Comparison of ENCODE assay signal across 18 mouse cellular contexts in genomic region chr11:17629541-17630171, GRCm38 (mm10).
A peak's percentile ranks its signal among the peaks of the same experiment; 100 is the strongest.
DNase-seq lines count a peak whose midpoint lies in the region; ATAC-seq lines count a peak whose summit lies in the region.
"Had no signal": no experiment of that assay in that cellular context is flagged by ENCODE, and none has a peak within 500 bp of the region (broad histone marks: within the 10 kb centered on the region; RNA-seq: fewer than 3 reads in every experiment).

No protein-coding gene starts in this region.

- H3K27me3 ChIP-seq in heart, embryonic 12.5 days (replicated peaks): no peaks in the 10 kb centered on the region
- H3K27me3 ChIP-seq in kidney, embryonic 15.5 days: no peaks in the 10 kb centered on the region
- H3K27me3 ChIP-seq: embryonic facial prominence, embryonic 12.5 days; neural tube, embryonic 12.5 days had no signal

- 72% methylated on average over 2 of the region's 2 CpGs for WGBS in heart, embryonic 12.5 days
- WGBS in kidney, embryonic 15.5 days: 58% methylated on average over 2 of the region's 2 CpGs

- H3K9me3 ChIP-seq in heart, embryonic 12.5 days (replicated peaks): no peaks in the 10 kb centered on the region
- no peaks in the 10 kb centered on the region for H3K9me3 ChIP-seq in kidney, embryonic 15.5 days (replicated peaks)
- H3K9me3 ChIP-seq: embryonic facial prominence, embryonic 12.5 days; G1E; neural tube, embryonic 12.5 days had no signal

- no peak overlapping the region for H3K4me3 ChIP-seq in heart, embryonic 12.5 days
- H3K4me3 ChIP-seq in kidney, embryonic 15.5 days (replicated peaks): no peak overlapping the region
- H3K4me3 ChIP-seq: embryonic facial prominence, embryonic 12.5 days; neural tube, embryonic 12.5 days had no signal

- peak; percentile 7 for DNase-seq in heart, postnatal 4 days
- peak; percentile 33 for DNase-seq in embryo, embryonic 10 days (ENCODE audit: low spot score)
- DNase-seq in mesoderm, embryonic 11.5 days (ENCODE audit: low read depth, low spot score): peak; percentile 80
- no peak for DNase-seq in cerebellum, adult 9-10 months
- no peak for DNase-seq in layer of hippocampus, adult 8-10 months (ENCODE audit: low spot score in 2 of 2)
- no peak for DNase-seq in spleen, postnatal 36 days (ENCODE audit: low spot score in 2 of 2)
- DNase-seq: adrenal gland, postnatal 25 days; cerebellum, adult 11 months; lung, postnatal 10 days; thymus, postnatal 4 days had no signal

- no peak overlapping the region for H3K9ac ChIP-seq in heart, embryonic 12.5 days
- no peak overlapping the region for H3K9ac ChIP-seq in kidney, embryonic 15.5 days
- H3K9ac ChIP-seq: embryonic facial prominence, embryonic 12.5 days; neural tube, embryonic 12.5 days had no signal

- no peak for ATAC-seq in heart, embryonic 12.5 days (ENCODE audit: insufficient number of reproducible peaks, low FRiP score)
- ATAC-seq in kidney, embryonic 15.5 days (replicated peaks; ENCODE audit: low FRiP score): peak; percentile 89
- ATAC-seq: forebrain, embryonic 16.5 days had no signal

- H3K4me1 ChIP-seq in heart, embryonic 12.5 days (replicated peaks): no peaks in the 10 kb centered on the region
- H3K4me1 ChIP-seq in kidney, embryonic 15.5 days: peaks cover 6% of the 10 kb centered on the region
- H3K4me1 ChIP-seq: embryonic facial prominence, embryonic 12.5 days had no signal

- H3K36me3 ChIP-seq in heart, embryonic 12.5 days: no peaks in the 10 kb centered on the region
- no peaks in the 10 kb centered on the region for H3K36me3 ChIP-seq in kidney, embryonic 15.5 days
- H3K36me3 ChIP-seq: embryonic facial prominence, embryonic 12.5 days; G1E; neural tube, embryonic 12.5 days had no signal

- no peak overlapping the region for H3K4me2 ChIP-seq in heart, embryonic 12.5 days
- no peak overlapping the region for H3K4me2 ChIP-seq in kidney, embryonic 15.5 days
- H3K4me2 ChIP-seq: embryonic facial prominence, embryonic 12.5 days; liver, embryonic 11.5 days; midbrain, embryonic 11.5 days; neural tube, embryonic 12.5 days had no signal

- no peak overlapping the region for H3K27ac ChIP-seq in heart, embryonic 12.5 days (ENCODE audit: poor library complexity, severe bottlenecking)
- peak overlapping the region; percentile 81 for H3K27ac ChIP-seq in kidney, embryonic 15.5 days
- H3K27ac ChIP-seq: embryonic facial prominence, embryonic 12.5 days; neural tube, embryonic 12.5 days had no signal

Comparison
In these comparisons a context has a peak if more than half of its experiments do, and no peak if none do; other contexts are left out.
1. DNase-seq: peak in heart, postnatal 4 days (single experiment), embryo, embryonic 10 days (single experiment) and mesoderm, embryonic 11.5 days (single experiment); none in cerebellum, adult 9-10 months (single experiment), layer of hippocampus, adult 8-10 months (0 of 2) and spleen, postnatal 36 days (0 of 2).